Mouse (Mus musculus): ENCODE data around the gene Acat2. TPM values are rescaled to one million over a fixed set of nuclear protein-coding genes. Genes with fewer than 3 reads are reported as not detected.
A peak's percentile ranks its signal among the peaks of the same experiment; 100 is the strongest.
"Not testable (repeated sequence)": the region's sequence is repeated elsewhere in the genome, so short reads cannot be mapped to it uniquely, and the experiment has no call there.

Gene Acat2
- 1 to 10 TPM; 3.0 to 3.1 TPM for total RNA-seq (2021)
- long read RNA-seq, experiment 1, transcript Acat2-201 (9 exons, 2,250 nt), result major isoform, 9 of 9 reads
- long read RNA-seq, experiment 1, partial matches to known transcripts, result 0 of 9 reads
- long read RNA-seq, experiment 1, other reads (novel, unspliced or antisense), result 0 of 9 reads
- long read RNA-seq, experiment 2, transcript Acat2-201 (9 exons, 2,250 nt), result major isoform, 10 of 12 reads
- long read RNA-seq, experiment 2, partial matches to known transcripts, result 0 of 12 reads
- long read RNA-seq, experiment 2, other reads (novel, unspliced or antisense), result 2 of 12 reads

DNA sequence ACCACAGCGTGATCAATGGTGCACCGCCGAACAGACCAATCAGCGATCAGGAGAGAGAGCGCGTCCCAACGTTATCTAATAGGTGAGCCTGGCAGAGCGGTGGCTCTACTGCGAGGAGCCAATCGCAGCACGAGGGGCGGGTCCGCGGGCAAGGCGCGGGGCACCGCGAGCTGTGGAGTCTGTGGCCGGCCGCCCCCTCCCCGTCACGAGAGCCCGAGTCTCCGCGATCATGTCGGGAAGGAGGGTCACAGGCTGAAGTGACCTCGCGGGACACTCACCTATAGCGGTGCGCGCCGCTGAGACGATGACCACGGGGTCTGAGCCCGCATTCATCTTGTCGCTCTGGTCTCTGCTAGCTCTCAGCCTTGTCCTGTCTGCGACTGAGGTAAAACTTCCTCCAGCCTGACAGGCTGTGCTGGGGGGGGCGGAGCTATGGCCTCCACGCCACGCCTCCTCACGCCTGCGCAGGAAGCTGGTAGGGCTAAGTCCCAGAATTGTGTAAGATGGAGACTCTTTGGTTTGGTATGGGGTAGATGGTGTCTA lies at the start of gene Acat2:
Gene Acat2, minus strand, starts transcription at position 417 of the 543 bp plus-strand sequence.
- DNase-seq (ENCODE audit: low spot score), result peak; percentile 92

DNA sequence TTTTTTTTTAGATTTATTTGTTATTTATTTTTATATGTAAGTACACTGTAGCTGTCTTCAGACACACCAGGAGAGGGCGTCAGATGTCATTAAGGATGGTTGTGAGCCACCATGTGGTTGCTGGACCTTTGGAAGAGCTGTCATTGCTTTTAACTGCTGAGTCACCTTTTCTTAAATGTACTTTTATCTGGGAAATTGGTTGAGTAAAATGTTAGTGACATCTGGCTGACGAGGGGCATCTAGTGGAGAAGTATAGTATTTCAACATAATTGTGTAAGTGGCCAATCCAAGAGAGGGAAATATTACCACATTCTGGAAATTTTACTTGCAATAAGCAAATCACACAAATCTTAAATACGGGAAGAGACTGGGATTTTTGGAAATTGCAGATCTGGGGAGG lies 49.3 kb upstream of the Acat2 start:
- peak; percentile 44 for DNase-seq (ENCODE audit: low spot score)

DNA sequence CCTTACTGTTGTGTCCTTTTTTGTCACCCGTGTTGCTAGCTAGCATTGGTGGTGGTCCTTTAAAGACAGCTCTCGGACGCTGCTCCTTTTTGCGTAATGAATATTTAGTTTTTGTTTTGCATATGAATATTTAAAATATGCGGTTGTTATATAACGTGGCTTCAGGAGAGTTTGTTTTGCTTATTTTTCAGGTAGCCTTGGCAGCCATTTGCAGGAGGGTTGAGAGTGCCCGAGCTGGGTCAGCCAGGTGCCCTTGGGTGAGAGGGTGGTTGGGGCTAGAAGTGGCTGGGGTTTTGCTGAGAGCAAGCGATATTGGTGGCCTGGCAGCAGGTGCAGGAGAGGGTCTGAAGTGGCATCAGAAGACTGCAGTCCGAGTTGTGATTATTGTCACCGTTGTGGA lies 48.0 kb upstream of the Acat2 start:
- no peak for DNase-seq (ENCODE audit: low spot score)

DNA sequence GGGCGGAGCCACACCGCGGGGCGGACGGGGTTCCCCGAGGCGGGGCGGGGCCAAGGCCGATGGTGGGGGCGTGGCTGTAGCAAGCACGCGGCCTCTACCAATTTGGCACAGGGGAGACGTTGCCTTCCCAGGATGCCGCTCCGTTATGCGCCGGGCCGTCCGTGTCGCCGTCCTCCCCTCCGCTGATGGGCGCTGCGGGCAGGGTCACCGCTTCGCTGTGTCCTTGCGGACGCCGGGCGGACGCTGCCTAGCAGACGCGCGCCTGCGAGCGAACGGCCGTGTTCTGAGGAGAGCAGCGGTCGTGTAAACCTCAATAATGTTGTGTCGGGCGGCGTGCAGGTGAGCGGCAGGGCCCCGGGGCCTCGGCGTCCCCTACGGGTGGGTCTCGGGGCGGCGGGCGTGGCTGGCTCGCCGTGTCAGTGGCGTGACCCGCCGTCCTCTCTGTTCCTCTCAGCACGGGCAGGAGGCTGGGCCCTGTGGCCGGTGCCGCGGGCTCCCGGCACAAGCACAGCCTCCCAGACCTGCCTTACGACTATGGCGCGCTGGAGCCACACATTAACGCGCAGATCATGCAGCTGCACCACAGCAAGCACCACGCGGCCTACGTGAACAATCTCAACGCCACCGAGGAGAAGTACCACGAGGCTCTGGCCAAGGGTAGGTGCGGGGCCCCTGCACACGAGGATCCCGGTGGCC lies 47.3 kb upstream of the Acat2 start:
- peak; percentile 99 for DNase-seq (ENCODE audit: low spot score)

DNA sequence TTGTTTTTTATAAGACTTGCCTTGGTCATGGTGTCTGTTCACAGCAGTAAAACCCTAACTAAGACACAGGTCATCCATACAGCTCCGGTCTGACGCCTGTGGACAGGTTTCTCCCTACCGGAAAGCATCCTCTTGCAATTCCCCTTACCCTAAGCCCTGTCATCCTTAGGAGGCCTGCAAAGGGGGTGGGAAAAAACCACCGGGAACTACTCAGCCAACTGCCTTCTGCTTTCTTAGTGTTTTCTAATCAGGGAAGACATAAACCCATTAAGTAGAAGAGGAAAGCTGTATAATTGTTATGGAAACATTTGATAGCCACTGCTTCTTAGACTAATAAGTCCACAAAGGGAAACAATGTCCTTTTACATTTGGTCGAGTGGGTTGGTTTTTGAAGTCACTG lies 46.4 kb upstream of the Acat2 start:
- no peak for DNase-seq (ENCODE audit: low spot score)

DNA sequence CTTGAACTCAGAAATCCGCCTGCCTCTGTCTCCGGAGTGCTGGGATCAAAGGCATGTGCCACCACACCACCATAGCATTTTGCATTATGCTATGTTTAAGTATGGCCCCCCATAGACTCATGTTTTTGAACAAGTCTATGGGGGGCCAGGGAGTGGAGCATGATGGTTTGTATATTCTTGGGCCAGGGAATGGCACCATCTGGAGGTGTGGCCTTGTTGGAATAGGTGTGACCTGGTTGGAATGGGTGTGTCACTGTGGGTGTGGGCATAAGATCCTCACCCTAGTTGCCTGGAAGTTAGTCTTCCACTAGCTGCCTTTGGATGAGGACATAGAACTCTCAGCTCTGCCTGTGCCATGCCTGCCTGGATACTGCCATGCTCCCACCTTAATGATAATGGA lies 46.0 kb upstream of the Acat2 start, which contains the start of gene Sod2:
Gene Sod2, plus strand, starts transcription at position 301 of the 400 bp plus-strand sequence.
- DNase-seq (ENCODE audit: low spot score), result not testable (repeated sequence)

DNA sequence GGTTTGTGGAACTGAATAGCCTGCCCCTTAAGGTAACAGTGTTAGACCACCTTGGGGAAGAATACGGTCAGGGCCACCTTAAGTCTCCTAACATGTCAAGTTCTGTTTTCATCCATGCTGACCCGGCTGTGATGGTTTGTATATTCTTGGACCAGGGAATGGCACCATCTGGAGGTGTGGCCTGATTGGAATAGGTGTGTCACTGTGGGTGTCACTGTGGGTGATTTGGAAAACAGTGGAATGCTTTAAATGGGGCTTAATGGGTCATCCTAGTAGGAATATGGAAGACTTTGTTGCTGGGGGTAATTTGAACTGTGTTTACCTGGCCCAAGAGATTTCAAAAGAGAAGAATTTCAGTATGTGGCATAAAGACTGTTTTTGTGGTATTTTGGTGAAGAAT lies 43.9 kb upstream of the Acat2 start:
- DNase-seq (ENCODE audit: low spot score), result not testable (repeated sequence)

DNA sequence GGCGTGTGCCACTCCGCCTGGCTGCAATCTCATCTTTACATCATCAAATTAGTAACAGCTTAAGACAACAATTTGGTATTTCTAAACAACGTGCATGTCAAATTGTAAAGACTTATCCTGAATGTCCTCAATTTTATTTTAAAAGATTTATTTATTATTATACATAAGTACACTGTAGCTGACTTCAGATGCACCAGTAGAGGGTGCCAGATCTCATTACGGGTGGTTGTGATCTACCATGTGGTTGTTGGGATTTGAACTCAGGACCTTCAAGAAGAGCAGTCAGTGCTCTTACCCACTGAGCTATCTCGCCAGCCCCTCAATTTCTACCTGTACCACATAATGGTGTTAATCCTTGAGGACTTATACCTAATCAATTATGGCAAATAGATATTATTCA lies 41.7 kb upstream of the Acat2 start:
- not testable (repeated sequence) for DNase-seq (ENCODE audit: low spot score)

DNA sequence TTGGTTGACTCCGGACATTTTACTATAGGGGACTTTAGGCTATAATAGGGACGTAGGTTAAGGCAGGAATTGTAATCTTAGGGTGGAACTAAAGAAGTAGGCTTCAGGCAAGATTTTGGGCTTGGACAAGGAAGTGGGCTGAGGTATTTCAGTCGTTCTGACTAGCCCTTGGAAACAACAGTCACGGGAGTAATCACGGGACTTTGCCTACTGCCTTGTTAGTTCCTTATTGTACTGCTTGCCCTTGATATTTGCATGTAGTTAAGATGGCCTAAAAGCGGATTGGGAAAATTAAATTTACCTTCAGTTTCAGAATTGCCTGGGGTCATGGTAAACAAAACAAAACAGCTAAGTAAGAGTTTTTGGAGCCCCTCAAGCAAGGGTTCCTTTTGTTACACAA lies 38.5 kb upstream of the Acat2 start:
- DNase-seq (ENCODE audit: low spot score), result no peak

DNA sequence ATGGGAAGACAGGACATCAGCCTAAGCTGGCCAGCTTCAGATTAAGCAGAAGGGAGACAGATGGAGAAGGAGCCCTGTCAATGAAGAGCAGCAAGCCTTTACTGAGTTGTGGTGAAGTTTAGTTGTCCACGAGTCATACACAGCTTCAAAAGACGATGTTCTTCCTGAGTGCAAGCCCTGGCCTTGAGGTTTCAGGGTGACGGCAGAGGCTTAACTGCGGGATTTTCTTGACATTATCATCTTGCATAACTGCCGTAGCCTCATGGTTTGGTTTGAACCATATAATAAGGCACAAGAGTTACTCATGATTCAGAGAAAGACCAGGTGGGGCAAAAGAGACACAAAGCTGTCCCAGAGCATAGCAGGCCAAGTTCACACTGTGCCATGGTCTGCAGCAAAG lies 37.3 kb upstream of the Acat2 start:
- no peak for DNase-seq (ENCODE audit: low spot score)

DNA sequence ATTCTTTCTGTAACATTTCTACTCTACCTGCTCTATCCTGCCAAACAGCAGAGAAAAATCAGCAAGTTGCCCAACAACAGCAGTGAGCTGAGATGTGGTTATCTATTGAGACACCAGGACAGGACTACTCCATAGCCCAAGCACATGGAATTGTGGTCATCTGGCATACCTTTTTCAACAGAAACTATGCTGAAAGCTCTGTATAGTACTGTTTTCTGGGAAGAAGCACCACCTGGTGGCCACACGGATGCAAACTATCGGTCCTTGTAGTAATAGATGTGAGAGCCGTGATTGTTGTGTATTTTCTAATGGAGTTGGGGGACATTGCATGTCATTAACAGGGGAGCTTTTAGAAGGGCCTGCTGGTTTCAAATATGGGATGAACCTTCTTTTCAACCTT lies 35.8 kb upstream of the Acat2 start:
- DNase-seq (ENCODE audit: low spot score), result peak; percentile 28

DNA sequence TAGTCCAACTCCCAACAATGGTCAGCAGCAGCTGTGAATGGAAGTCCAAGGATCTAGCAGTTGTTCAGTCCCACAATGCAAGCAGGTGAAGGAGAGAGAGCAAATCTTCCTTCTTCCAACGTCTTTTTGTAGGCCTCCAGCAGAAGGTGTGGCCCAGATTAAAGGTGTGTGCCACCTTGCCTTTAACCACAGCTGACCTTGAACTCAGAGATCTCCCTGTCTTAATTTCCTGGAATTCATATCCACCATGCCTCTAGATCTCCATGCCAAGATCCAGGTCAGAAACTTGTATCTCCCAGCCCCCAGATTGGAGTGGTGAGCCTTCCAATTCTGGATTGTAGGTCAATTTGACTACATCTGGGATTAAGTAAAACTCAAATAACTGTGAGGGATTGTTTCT lies 33.5 kb upstream of the Acat2 start, which contains the start of gene Wtap:
Gene Wtap, minus strand, starts transcription at position 101 of the 400 bp plus-strand sequence.
- no peak for DNase-seq (ENCODE audit: low spot score)

DNA sequence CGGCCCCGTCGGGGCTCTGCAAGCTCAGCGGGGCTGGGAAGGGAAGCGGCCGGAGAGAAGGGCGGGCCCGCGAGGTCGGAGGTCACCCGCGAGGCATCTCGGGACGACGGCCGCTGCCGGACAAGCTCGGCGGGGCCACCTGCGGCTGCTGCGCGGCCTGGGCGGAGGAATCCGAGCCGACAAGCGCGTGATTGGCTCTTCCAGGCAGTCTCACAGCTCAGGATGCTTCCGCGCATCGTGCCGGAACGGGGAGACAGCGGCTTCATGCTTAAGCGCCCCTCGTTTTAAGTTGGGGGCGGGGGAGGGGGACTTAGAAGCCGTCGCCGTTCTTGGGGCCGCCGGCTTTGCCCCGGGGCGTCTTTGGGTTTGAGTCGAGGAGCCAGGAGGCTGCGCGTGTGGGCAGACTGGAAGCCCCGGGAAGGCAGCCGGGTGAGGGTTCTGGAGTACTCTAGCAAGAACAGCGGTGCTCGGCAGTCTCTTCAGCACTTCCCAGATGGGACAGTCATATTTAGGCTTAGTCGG lies 32.0 kb upstream of the Acat2 start:
- DNase-seq (ENCODE audit: low spot score), result peak; percentile 94

DNA sequence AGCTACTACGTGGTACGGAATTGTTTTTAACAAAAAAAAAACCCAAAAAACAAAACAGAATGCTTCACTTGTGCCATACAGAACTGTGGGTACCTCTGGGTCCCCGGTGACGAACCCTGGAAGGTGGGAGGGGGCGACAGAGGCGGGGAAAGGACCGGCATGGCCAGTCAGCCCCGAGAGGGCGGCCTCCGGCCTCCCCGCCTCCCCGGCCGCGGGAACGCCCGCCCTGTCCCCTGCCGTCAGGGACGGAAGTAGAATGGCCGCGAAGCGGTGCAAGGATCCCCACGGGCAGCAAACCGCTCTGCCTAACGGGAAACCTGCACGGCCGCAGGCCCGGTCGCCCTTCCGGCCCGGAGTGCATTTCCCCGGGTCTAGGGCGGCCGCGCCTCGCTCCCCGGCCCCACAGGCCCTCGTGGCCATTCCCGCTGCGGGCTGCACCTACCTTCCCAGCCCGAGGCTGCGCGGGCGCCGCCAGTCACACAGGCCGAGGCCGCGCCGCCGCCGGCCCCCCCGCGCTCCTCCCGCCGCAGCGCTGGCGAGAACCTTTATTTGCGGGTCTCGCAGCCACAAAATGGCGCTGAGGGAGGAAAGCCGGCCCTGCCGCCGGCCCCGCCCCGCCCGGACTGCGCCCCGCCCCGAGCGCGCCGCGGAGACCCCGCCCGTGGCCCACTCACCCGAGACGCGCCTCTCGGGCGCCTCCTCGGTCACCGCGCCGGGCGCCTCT lies 31.2 kb upstream of the Acat2 start:
- peak; percentile 88 for DNase-seq (ENCODE audit: low spot score)

DNA sequence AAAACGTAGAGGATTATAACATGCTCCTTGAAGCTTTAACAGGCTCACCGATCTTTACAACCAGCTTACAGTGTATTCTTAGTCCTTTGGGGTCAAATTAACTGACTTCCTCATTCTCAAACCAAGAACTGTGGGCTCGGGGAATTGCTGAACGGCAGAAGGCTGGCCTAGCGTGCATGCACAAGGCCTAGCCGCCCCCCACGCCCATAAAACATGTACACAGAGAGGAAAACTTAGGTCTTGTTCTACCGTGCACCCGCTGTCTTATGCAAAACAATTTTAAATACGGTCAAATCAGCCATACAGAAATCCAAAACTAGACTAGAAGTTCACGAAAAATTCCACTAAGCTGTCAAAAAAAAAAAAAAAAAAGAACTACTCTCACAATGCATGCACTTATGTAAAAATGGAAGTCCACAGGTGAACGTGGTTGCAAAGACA lies 30.7 kb upstream of the Acat2 start:
- DNase-seq (ENCODE audit: low spot score), result no peak

DNA sequence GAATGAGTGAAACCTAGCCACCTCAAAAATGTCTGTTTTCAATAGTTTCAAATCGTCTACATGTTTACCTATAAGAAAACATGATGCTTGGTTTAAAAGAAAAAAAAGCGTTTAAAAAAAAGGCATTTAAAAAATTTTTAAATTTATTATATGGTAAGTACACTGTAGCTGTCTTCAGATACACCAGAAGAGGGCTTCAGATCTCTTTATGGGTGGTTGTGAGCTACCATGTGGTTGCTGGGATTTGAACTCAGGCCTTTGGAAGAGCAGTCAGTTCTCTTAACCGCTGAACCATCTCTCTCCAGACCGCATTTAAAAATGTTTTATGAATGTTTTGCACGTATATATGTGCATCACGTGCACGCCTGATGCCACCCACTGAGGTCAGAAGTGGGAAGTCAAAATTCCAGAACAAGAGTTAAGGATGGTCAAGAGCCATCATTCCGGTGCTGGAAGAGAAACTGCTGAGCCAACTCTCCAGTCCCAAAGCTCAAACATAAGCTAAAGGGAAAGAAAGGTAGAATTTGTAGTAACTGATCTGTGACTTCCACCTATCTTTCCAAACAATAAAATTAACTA lies 30.1 kb upstream of the Acat2 start:
- DNase-seq (ENCODE audit: low spot score), result no peak

DNA sequence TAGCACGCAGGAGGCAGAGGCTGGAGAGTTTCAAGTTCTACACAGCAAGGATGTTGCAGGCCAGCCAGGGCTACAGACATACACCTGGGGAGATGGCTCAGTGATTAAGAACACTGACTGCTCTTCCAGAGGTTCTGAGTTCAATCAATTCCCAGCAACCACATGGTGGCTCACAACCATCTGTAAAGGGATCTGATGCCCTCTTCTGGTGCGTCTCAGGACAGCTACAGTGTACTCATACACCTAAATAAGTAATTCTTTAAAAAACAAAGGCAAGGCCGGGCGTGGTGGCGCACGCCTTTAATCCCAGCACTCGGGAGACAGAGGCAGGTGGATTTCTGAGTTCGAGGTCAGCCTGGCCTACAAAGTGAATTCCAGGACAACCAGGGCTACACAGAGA lies 27.5 kb upstream of the Acat2 start:
- DNase-seq (ENCODE audit: low spot score), result not testable (repeated sequence)

DNA sequence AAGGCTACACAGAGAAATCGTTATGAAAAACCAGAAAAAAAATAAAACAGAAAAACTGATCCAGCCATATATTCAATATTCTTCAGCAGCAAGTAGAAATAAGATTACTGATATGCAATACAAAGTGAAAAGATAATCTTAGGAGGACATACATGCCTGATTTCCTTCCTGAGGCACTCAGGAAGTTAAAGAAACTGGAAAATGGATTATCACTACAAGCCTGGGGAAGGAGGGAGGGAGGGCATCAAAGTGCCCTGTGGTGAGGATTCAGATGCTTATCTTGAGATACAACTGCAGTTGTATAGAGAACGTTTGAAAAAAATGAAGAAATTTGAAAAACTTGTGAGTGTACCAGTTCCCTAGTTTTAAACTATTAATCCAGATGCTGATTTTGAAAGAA lies 23.4 kb upstream of the Acat2 start:
- DNase-seq (ENCODE audit: low spot score), result no peak

DNA sequence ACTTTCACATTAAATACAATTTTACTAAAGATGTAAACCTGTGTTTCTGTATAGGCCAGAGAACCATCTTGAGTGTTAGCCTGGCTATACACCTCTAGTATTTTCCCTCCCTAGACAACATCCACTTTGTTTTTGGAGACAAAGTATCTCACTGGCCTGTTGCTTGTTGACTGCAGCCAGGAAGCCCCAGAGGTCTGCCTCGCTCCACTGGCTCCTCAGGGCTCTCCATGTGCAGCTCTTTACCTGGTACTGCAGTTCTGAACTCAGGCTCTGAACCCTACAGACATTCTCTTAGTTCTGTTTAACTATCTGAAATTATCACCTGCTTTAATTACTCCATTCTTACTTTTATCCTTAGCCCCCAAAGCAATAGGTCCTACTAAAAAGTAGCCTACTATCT lies 18.0 kb upstream of the Acat2 start:
- DNase-seq (ENCODE audit: low spot score), result no peak

DNA sequence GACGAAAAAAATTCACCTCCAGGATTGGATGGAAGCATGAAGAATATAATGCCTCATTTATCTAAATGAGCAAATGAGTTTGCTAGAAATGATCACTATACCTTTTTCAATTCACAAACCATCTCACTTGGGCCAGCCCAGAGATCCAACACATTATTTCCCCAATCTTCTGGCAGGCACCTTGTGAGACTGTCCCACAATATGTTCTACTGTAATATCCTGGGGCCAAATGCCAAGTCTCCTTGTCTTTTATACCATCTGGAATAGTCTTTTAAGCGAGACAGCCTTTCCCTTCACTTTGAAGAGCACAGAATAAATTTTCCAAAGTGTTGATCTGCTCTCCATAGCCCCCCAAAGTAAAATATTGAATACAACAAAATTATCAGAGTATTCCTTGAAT lies 13.3 kb upstream of the Acat2 start:
- DNase-seq (ENCODE audit: low spot score), result no peak

DNA sequence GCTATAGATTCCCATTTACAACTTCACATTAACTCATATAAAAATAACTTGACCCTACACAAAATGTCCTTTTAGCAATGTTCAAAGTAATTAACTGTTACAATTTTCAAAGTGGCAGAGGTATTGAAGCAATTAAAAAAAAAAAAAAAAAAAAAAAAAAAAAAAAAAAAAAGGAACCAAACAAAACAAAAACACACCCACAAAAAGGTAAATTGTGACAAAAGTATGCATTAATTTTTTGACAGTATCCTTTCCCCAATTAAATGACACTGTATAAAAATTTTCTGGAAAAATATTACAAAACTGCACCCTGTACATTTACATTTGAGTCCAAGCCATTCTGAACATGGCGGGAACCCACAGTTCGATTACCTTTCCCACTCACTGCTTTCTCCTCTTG lies 6.6 kb upstream of the Acat2 start:
- DNase-seq (ENCODE audit: low spot score), result no peak

Data from gastrocnemius, adult 18-20 months (tissue).